Mouse (Mus musculus): ENCODE measurements around the gene Ptprj.
"Not testable (repeated sequence)": the region's sequence is repeated elsewhere in the genome, so short reads cannot be mapped to it uniquely, and the experiment has no call there.

Gene Ptprj

DNA sequence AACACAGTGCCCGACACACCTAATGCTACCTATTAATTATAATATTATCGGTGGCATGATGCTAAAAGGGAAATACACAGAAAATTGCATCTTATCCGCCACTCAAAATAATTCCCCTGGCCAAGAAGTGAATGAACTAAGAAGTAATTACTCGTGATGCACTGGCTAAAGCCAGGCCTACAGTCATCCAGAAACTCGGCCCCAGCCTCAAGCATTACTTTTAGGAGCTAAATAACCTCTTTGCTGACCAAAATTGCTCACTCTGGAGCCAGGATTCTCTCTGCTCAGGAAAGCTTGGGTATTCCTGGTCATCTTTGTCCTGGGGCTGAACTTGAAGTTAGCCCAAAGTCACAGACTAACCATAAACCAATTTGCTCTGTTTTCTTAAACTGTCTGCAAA is 4.7 kb downstream of the Ptprj start:
- TF ChIP-seq POU5F1 (IDR thresholded peaks at IDR 0.05; ENCODE audit: borderline replicate concordance, low read length) (no peak), NANOG (IDR thresholded peaks at IDR 0.05; ENCODE audit: borderline replicate concordance, low read length) (no peak), CTCF (conservative IDR thresholded peaks at IDR 0.05; ENCODE audit: low read length) (no peak)
- peaks cover 24% of the 10 kb centered on the region for H3K27me3 ChIP-seq (ENCODE audit: insufficient read depth, low read length)
- H3K4me3 ChIP-seq (replicated peaks; ENCODE audit: low read length) = no peak overlapping the region
- no peaks in the 10 kb centered on the region for H3K36me3 ChIP-seq (ENCODE audit: insufficient read depth, low read length)
- H3K9me3 ChIP-seq (ENCODE audit: low read length) = no peaks in the 10 kb centered on the region
- H3K4me1 ChIP-seq (replicated peaks; ENCODE audit: low read depth, low read length) = peaks cover 15% of the 10 kb centered on the region

DNA sequence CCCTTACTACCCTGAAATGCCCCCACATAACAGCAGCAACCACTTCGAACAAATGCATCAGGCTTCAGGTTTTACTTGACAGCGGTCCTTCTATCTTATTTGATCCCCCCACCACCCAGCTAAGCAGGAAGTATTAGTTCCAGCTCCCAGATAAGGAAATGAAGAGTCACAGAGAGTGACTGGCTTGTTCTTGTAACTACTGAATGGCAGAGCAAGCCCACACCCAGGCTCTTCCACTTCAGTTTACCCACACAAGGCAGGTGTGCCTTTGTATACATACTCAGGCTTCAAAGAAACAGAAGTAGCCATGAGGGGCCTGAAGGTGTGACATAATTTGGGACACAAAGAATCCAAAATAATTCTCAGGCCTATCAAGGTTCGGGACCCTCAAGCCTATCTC is 5.3 kb downstream of the Ptprj start:
- H3K9me3 ChIP-seq (ENCODE audit: low read length) = no peaks in the 10 kb centered on the region
- no peaks in the 10 kb centered on the region for H3K36me3 ChIP-seq (ENCODE audit: insufficient read depth, low read length)
- peaks cover 16% of the 10 kb centered on the region for H3K4me1 ChIP-seq (replicated peaks; ENCODE audit: low read depth, low read length)
- H3K27me3 ChIP-seq (ENCODE audit: insufficient read depth, low read length) = peaks cover 24% of the 10 kb centered on the region
- no peak for TF ChIP-seq CTCF (conservative IDR thresholded peaks at IDR 0.05; ENCODE audit: low read length)
- TF ChIP-seq POU5F1 (IDR thresholded peaks at IDR 0.05; ENCODE audit: borderline replicate concordance, low read length) = no peak
- no peak for TF ChIP-seq NANOG (IDR thresholded peaks at IDR 0.05; ENCODE audit: borderline replicate concordance, low read length)
- no peak overlapping the region for H3K4me3 ChIP-seq (replicated peaks; ENCODE audit: low read length)

- no peak for TF ChIP-seq CTCF (conservative IDR thresholded peaks at IDR 0.05; ENCODE audit: low read length)
- TF ChIP-seq NANOG (IDR thresholded peaks at IDR 0.05; ENCODE audit: borderline replicate concordance, low read length) = no peak
- no peak for TF ChIP-seq POU5F1 (IDR thresholded peaks at IDR 0.05; ENCODE audit: borderline replicate concordance, low read length)
- Histone ChIP-seq H3K4me1 (replicated peaks; ENCODE audit: low read depth, low read length) (peaks cover 17% of the 10 kb centered on the region), H3K36me3 (ENCODE audit: insufficient read depth, low read length) (no peaks in the 10 kb centered on the region), H3K9me3 (ENCODE audit: low read length) (no peaks in the 10 kb centered on the region), H3K4me3 (replicated peaks; ENCODE audit: low read length) (no peak overlapping the region), H3K27me3 (ENCODE audit: insufficient read depth, low read length) (peaks cover 20% of the 10 kb centered on the region)
Observed at GRCm38 (mm10) chr2:90574536-90574935, 5.9 kb downstream of the Ptprj start.

GRCm38 (mm10) chr2:90573640-90574526 is 6.6 kb downstream of the Ptprj start:
- Histone ChIP-seq H3K9me3 (ENCODE audit: low read length) (no peaks in the 10 kb centered on the region), H3K27me3 (ENCODE audit: insufficient read depth, low read length) (peaks cover 13% of the 10 kb centered on the region), H3K4me3 (replicated peaks; ENCODE audit: low read length) (no peak overlapping the region), H3K36me3 (ENCODE audit: insufficient read depth, low read length) (no peaks in the 10 kb centered on the region), H3K4me1 (replicated peaks; ENCODE audit: low read depth, low read length) (peaks cover 12% of the 10 kb centered on the region)
- TF ChIP-seq POU5F1 (IDR thresholded peaks at IDR 0.05; ENCODE audit: borderline replicate concordance, low read length) = no peak

GRCm38 (mm10) chr2:90572126-90572525 is 8.3 kb downstream of the Ptprj start:
- no peaks in the 10 kb centered on the region for H3K36me3 ChIP-seq (ENCODE audit: insufficient read depth, low read length)
- TF ChIP-seq CTCF (conservative IDR thresholded peaks at IDR 0.05; ENCODE audit: low read length) (no peak), POU5F1 (IDR thresholded peaks at IDR 0.05; ENCODE audit: borderline replicate concordance, low read length) (no peak), NANOG (IDR thresholded peaks at IDR 0.05; ENCODE audit: borderline replicate concordance, low read length) (no peak)
- H3K27me3 ChIP-seq (ENCODE audit: insufficient read depth, low read length) = no peaks in the 10 kb centered on the region
- H3K4me3 ChIP-seq (replicated peaks; ENCODE audit: low read length) = no peak overlapping the region
- H3K4me1 ChIP-seq (replicated peaks; ENCODE audit: low read depth, low read length) = peaks cover 15% of the 10 kb centered on the region
- no peaks in the 10 kb centered on the region for H3K9me3 ChIP-seq (ENCODE audit: low read length)

GRCm38 (mm10) chr2:90571399-90571798 is 9.0 kb downstream of the Ptprj start:
- H3K9me3 ChIP-seq (ENCODE audit: low read length); H3K27me3 ChIP-seq (ENCODE audit: insufficient read depth, low read length); H3K4me3 ChIP-seq (replicated peaks; ENCODE audit: low read length); H3K36me3 ChIP-seq (ENCODE audit: insufficient read depth, low read length): not testable (repeated sequence)
- H3K4me1 ChIP-seq (replicated peaks; ENCODE audit: low read depth, low read length) = peaks cover 22% of the 10 kb centered on the region

GRCm38 (mm10) chr2:90570871-90571270 is 9.6 kb downstream of the Ptprj start:
- no peaks in the 10 kb centered on the region for H3K27me3 ChIP-seq (ENCODE audit: insufficient read depth, low read length)
- no peak for TF ChIP-seq NANOG (IDR thresholded peaks at IDR 0.05; ENCODE audit: borderline replicate concordance, low read length)
- no peak for TF ChIP-seq CTCF (conservative IDR thresholded peaks at IDR 0.05; ENCODE audit: low read length)
- TF ChIP-seq POU5F1 (IDR thresholded peaks at IDR 0.05; ENCODE audit: borderline replicate concordance, low read length) = no peak
- H3K4me1 ChIP-seq (replicated peaks; ENCODE audit: low read depth, low read length) = peaks cover 28% of the 10 kb centered on the region
- no peaks in the 10 kb centered on the region for H3K36me3 ChIP-seq (ENCODE audit: insufficient read depth, low read length)
- H3K4me3 ChIP-seq (replicated peaks; ENCODE audit: low read length) = no peak overlapping the region
- no peaks in the 10 kb centered on the region for H3K9me3 ChIP-seq (ENCODE audit: low read length)

DNA sequence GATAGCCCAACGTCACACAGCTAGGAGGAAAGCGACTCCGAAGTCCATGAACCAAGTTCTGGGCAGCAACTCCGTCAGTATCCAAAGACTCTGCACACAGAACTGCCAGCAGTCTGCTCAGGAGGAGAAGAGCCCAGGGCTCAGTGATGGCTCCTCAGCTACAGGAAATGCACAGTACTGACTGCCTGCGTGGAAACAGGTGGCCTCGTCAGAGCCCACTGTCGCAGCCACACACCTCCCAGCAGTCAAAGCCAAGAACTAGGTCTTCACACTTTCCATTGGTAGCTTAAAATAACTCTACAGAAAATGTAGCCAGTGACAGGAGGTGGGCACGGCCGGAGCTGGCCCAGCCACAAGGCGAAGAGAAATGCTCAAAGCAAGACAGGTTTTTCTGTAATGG is 10.2 kb downstream of the Ptprj start:
- no peak for TF ChIP-seq CTCF (conservative IDR thresholded peaks at IDR 0.05; ENCODE audit: low read length)
- no peak for TF ChIP-seq POU5F1 (IDR thresholded peaks at IDR 0.05; ENCODE audit: borderline replicate concordance, low read length)
- TF ChIP-seq NANOG (IDR thresholded peaks at IDR 0.05; ENCODE audit: borderline replicate concordance, low read length) = no peak
- no peaks in the 10 kb centered on the region for H3K27me3 ChIP-seq (ENCODE audit: insufficient read depth, low read length)
- H3K36me3 ChIP-seq (ENCODE audit: insufficient read depth, low read length) = no peaks in the 10 kb centered on the region
- H3K4me1 ChIP-seq (replicated peaks; ENCODE audit: low read depth, low read length) = peaks cover 33% of the 10 kb centered on the region
- H3K4me3 ChIP-seq (replicated peaks; ENCODE audit: low read length) = no peak overlapping the region
- H3K9me3 ChIP-seq (ENCODE audit: low read length) = no peaks in the 10 kb centered on the region

- Histone ChIP-seq H3K36me3 (ENCODE audit: insufficient read depth, low read length) (no peaks in the 10 kb centered on the region), H3K27me3 (ENCODE audit: insufficient read depth, low read length) (no peaks in the 10 kb centered on the region), H3K4me3 (replicated peaks; ENCODE audit: low read length) (no peak overlapping the region), H3K9me3 (ENCODE audit: low read length) (no peaks in the 10 kb centered on the region), H3K4me1 (replicated peaks; ENCODE audit: low read depth, low read length) (peaks cover 43% of the 10 kb centered on the region)
- TF ChIP-seq CTCF (conservative IDR thresholded peaks at IDR 0.05; ENCODE audit: low read length) (no peak), NANOG (IDR thresholded peaks at IDR 0.05; ENCODE audit: borderline replicate concordance, low read length) (no peak), POU5F1 (IDR thresholded peaks at IDR 0.05; ENCODE audit: borderline replicate concordance, low read length) (no peak)
Observed at GRCm38 (mm10) chr2:90568961-90569481, 11.4 kb downstream of the Ptprj start.
